Mouse (Mus musculus) testis, adult 2 months (tissue): ENCODE measurements at regions not wholly inside any gene's neighbourhood (a gene's known extent, or its start where the extent isn't known, plus 50 kb on each side); places are given as distances from the start of the nearest gene placed in this dataset.

Experiments used
- CTCF ChIP-seq: fragments of 200-500 bp; IDR thresholded peaks from 2 replicates; pipeline ENCODE4 v1.5.1; 2012; ENCODE audit warnings: low read depth, mild to moderate bottlenecking, inconsistent platforms, low read length, moderate library complexity; ENCODE audit not compliant: control insufficient read depth, insufficient read depth, insufficient replicate concordance
- POLR2A ChIP-seq: fragments of 200-500 bp; IDR thresholded peaks from 2 replicates; pipeline ENCODE4 v1.6.1; 2012; ENCODE audit warnings: low read depth, mild to moderate bottlenecking, inconsistent platforms, low read length, moderate library complexity; ENCODE audit not compliant: control insufficient read depth

DNA sequence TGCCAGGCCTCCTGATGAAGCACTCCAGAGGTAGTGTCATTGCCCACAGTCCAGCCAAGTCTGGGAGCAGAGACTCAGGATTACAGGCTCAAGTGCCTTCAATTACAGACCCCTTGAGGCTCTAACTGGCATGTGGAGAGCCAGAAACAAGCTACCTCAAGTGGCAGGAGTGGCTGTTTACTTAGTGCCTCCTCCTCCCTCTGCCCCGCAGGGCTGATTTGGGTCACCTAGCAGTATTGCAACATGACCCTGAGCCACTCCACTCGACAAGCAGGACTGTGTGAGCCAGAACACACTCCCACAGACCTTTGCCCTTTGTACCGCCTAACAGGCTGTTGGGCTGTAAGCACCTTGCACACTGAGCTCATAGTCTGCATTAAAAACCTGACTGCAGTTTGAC lies 180.4 kb downstream of the Rab11fip4 start:
- TF ChIP-seq CTCF (no peak), POLR2A (no peak)
